Mouse (Mus musculus) hindbrain, embryonic 14.5 days (tissue): Measurements from ENCODE around the gene Tnnt1. TPM values are rescaled to one million over a fixed set of nuclear protein-coding genes. Genes with fewer than 3 reads are reported as not detected.
A peak's percentile ranks its signal among the peaks of the same experiment; 100 is the strongest.

ENCODE experiments used
- ATAC-seq: fragments of 200-750 bp; cut with Nextera tagmentation; 2 replicates; pipeline ENCODE4 v1.8.0; 2017; ENCODE audit warnings: moderate number of reproducible peaks, mild to moderate bottlenecking, moderate TSS enrichment, moderate library complexity; ENCODE audit not compliant: low FRiP score
- DNase-seq: peaks from one replicate; pipeline ENCODE4 v3.0.0-alpha.2; 2015; ENCODE audit warnings: low spot score
- H3K27ac ChIP-seq: fragments of 300-500 bp; sonication (generic); 2 replicates; pipeline ENCODE4 v1.5.1; 2014; ENCODE audit warnings: mild to moderate bottlenecking, moderate library complexity
- H3K27me3 ChIP-seq: fragments of 300-500 bp; sonication (generic); 2 replicates; pipeline ENCODE4 v1.6.1; 2014; ENCODE audit warnings: mild to moderate bottlenecking, low read length, mixed read lengths; ENCODE audit not compliant: control insufficient read depth, insufficient read depth
- H3K36me3 ChIP-seq: fragments of 300-500 bp; sonication (generic); replicated peaks from 2 replicates; pipeline ENCODE4 v1.6.1; 2014; ENCODE audit not compliant: control insufficient read depth, insufficient read depth
- H3K4me1 ChIP-seq: fragments of 300-500 bp; sonication (generic); replicated peaks from 2 replicates; pipeline ENCODE4 v1.6.1; 2014; ENCODE audit warnings: antibody characterized with exemption, low read length, mixed read lengths; ENCODE audit not compliant: control insufficient read depth, insufficient read depth
- H3K4me2 ChIP-seq: fragments of 300-500 bp; sonication (generic); replicated peaks from 2 replicates; pipeline ENCODE4 v1.6.1; 2014; ENCODE audit warnings: mild to moderate bottlenecking, moderate library complexity
- H3K4me3 ChIP-seq: fragments of 300-500 bp; sonication (generic); replicated peaks from 2 replicates; pipeline ENCODE4 v1.5.1; 2014; ENCODE audit warnings: mild to moderate bottlenecking, low read length
- H3K9ac ChIP-seq: fragments of 300-500 bp; sonication (generic); 2 replicates; pipeline ENCODE4 v1.6.1; 2014
- H3K9me3 ChIP-seq: fragments of 300-500 bp; sonication (generic); 2 replicates; pipeline ENCODE4 v1.6.1; 2016; ENCODE audit warnings: low read length; ENCODE audit not compliant: control insufficient read depth
- WGBS: fragments of 180-500 bp; shearing (Covaris S2); extraction: QIAGEN DNeasy Blood & Tissue Kit; methylation state at CpG from one replicate; pipeline ENCODE4 v1.1.7; 2014; 5-methylcytosine and 5-hydroxymethylcytosine counted together
- polyA plus RNA-seq: library from polyadenylated mRNA; unstranded; fragments of >200 nt; fragmentation: Nextera tagmentation; extraction: Ambion mirVana; gene quantifications from 2 replicates; pipeline ENCODE4 v1.2.1, GENCODE M21; 2014

Tnnt1 gene
- polyA plus RNA-seq, 1 experiment from 2014 or later = 3.9 TPM

- peak; percentile 26; the same call in 1 of the 2 replicates for ATAC-seq
These were observed 6.1 kb downstream of the Tnnt1 start for GRCm38 (mm10) chr7:4509863-4510608.

GRCm38 (mm10) chr7:4508739-4509116, 7.5 kb downstream of the Tnnt1 start:
- ATAC-seq (no peak), DNase-seq (no peak)
- Histone ChIP-seq H3K9ac (no peak overlapping the region), H3K27ac (no peak overlapping the region), H3K4me3 (no peak overlapping the region), H3K9me3 (no peaks in the 10 kb centered on the region), H3K4me2 (no peak overlapping the region), H3K27me3 (no peaks in the 10 kb centered on the region), H3K36me3 (no peaks in the 10 kb centered on the region), H3K4me1 (no peaks in the 10 kb centered on the region)
- WGBS = 90% methylated on average over 8 of the region's 8 CpGs

More at GRCm38 (mm10) chr7:4509863-4510608, 6.1 kb downstream of the Tnnt1 start:
- peak; percentile 66 for DNase-seq
- Histone ChIP-seq H3K4me1 (no peaks in the 10 kb centered on the region), H3K9me3 (no peaks in the 10 kb centered on the region), H3K27ac (no peak overlapping the region), H3K9ac (no peak overlapping the region; the same call in 1 of the 2 replicates), H3K27me3 (no peaks in the 10 kb centered on the region), H3K4me3 (no peak overlapping the region), H3K36me3 (no peaks in the 10 kb centered on the region), H3K4me2 (no peak overlapping the region)
- WGBS = 10% methylated on average over 24 of the region's 24 CpGs

GRCm38 (mm10) chr7:4508062-4508738, 8.0 kb downstream of the Tnnt1 start:
- H3K27me3 ChIP-seq = no peaks in the 10 kb centered on the region
- 80% methylated on average over 28 of the region's 32 CpGs for whole genome bisulfite sequencing
- H3K9ac ChIP-seq = no peak overlapping the region
- H3K4me1 ChIP-seq = no peaks in the 10 kb centered on the region
- no peak for ATAC-seq
- H3K36me3 ChIP-seq = no peaks in the 10 kb centered on the region
- no peak for DNase-seq
- H3K4me3 ChIP-seq = no peak overlapping the region
- H3K4me2 ChIP-seq = no peak overlapping the region
- no peak overlapping the region for H3K27ac ChIP-seq
- H3K9me3 ChIP-seq = no peaks in the 10 kb centered on the region

GRCm38 (mm10) chr7:4507220-4507619, 9.0 kb downstream of the Tnnt1 start:
- DNase-seq (no peak), ATAC-seq (no peak)
- Histone ChIP-seq H3K4me1 (no peaks in the 10 kb centered on the region), H3K27me3 (no peaks in the 10 kb centered on the region), H3K4me2 (no peak overlapping the region), H3K4me3 (no peak overlapping the region), H3K27ac (no peak overlapping the region), H3K9me3 (no peaks in the 10 kb centered on the region), H3K36me3 (no peaks in the 10 kb centered on the region), H3K9ac (no peak overlapping the region)
- 70% methylated on average over 3 of the region's 4 CpGs for WGBS

GRCm38 (mm10) chr7:4504646-4505435, 11.3 kb downstream of the Tnnt1 start:
- Histone ChIP-seq H3K4me1 (peaks cover 11% of the 10 kb centered on the region), H3K4me2 (no peak overlapping the region), H3K4me3 (no peak overlapping the region), H3K27me3 (no peaks in the 10 kb centered on the region), H3K36me3 (no peaks in the 10 kb centered on the region), H3K9ac (no peak overlapping the region), H3K9me3 (no peaks in the 10 kb centered on the region), H3K27ac (no peak overlapping the region)
- ATAC-seq (no peak), DNase-seq (no peak)
- WGBS = 63% methylated on average over 11 of the region's 11 CpGs

GRCm38 (mm10) chr7:4503858-4504257, 12.3 kb downstream of the Tnnt1 start:
- DNase-seq (no peak), ATAC-seq (no peak)
- Histone ChIP-seq H3K36me3 (no peaks in the 10 kb centered on the region), H3K4me3 (no peak overlapping the region), H3K27ac (no peak overlapping the region), H3K27me3 (no peaks in the 10 kb centered on the region), H3K9ac (no peak overlapping the region), H3K9me3 (no peaks in the 10 kb centered on the region), H3K4me2 (no peak overlapping the region), H3K4me1 (peaks cover 20% of the 10 kb centered on the region)
- WGBS = 91% methylated on average over 5 of the region's 5 CpGs

GRCm38 (mm10) chr7:4503100-4503499, 13.1 kb downstream of the Tnnt1 start:
- Histone ChIP-seq H3K9ac (no peak overlapping the region), H3K9me3 (no peaks in the 10 kb centered on the region), H3K4me3 (no peak overlapping the region), H3K27me3 (no peaks in the 10 kb centered on the region), H3K4me1 (peaks cover 28% of the 10 kb centered on the region), H3K27ac (no peak overlapping the region), H3K36me3 (no peaks in the 10 kb centered on the region), H3K4me2 (no peak overlapping the region)
- ATAC-seq = no peak
- 73% methylated on average over 4 of the region's 4 CpGs for WGBS
- DNase-seq = no peak

GRCm38 (mm10) chr7:4502421-4503090, 13.6 kb downstream of the Tnnt1 start:
- Histone ChIP-seq H3K9me3 (no peaks in the 10 kb centered on the region), H3K36me3 (no peaks in the 10 kb centered on the region), H3K4me2 (peak overlapping the region; percentile 89), H3K4me3 (peak overlapping the region; percentile 88), H3K9ac (peak overlapping the region; percentile 96), H3K27me3 (no peaks in the 10 kb centered on the region), H3K4me1 (peaks cover 33% of the 10 kb centered on the region), H3K27ac (no peak overlapping the region)
- WGBS = 12% methylated on average over 14 of the region's 14 CpGs
- ATAC-seq (no peak), DNase-seq (peak; percentile 50)
